Mouse (Mus musculus) kidney, postnatal 0 days (tissue): ENCODE results near the gene Pithd1. TPM values are rescaled to one million over a fixed set of nuclear protein-coding genes. Genes with fewer than 3 reads are reported as not detected.

ENCODE experiments used
- ATAC-seq: fragments of 200-750 bp; cut with Nextera tagmentation; replicated peaks from 2 replicates; pipeline ENCODE4 v1.8.0; 2017; ENCODE audit warnings: low read depth, moderate number of reproducible peaks, moderate TSS enrichment, moderate library complexity; ENCODE audit not compliant: low FRiP score
- DNase-seq: peaks from one replicate; pipeline ENCODE4 v3.0.0-alpha.2; 2016; ENCODE audit warnings: low spot score
- H3K27ac ChIP-seq: fragments of 300-500 bp; sonication (generic); 2 replicates; pipeline ENCODE4 v1.5.1; 2014; ENCODE audit warnings: mild to moderate bottlenecking
- H3K27me3 ChIP-seq: fragments of 300-500 bp; sonication (generic); 2 replicates; pipeline ENCODE4 v1.6.1; 2014; ENCODE audit warnings: low read length, mixed read lengths; ENCODE audit not compliant: insufficient read depth
- H3K36me3 ChIP-seq: fragments of 300-500 bp; sonication (generic); 2 replicates; pipeline ENCODE4 v1.6.1; 2014; ENCODE audit warnings: low read length, mixed read lengths; ENCODE audit not compliant: insufficient read depth
- H3K4me1 ChIP-seq: fragments of 300-500 bp; sonication (generic); replicated peaks from 2 replicates; pipeline ENCODE4 v1.6.1; 2014; ENCODE audit warnings: antibody characterized with exemption, low read length, mixed read lengths; ENCODE audit not compliant: insufficient read depth
- H3K4me2 ChIP-seq: fragments of 300-500 bp; sonication (generic); 2 replicates; pipeline ENCODE4 v1.6.1; 2014; ENCODE audit warnings: mild to moderate bottlenecking, low read length, moderate library complexity, mixed read lengths
- H3K4me3 ChIP-seq: fragments of 300-500 bp; sonication (generic); replicated peaks from 2 replicates; pipeline ENCODE4 v1.5.1; 2014; ENCODE audit warnings: low read depth, low read length
- H3K9ac ChIP-seq: fragments of 300-500 bp; sonication (generic); 2 replicates; pipeline ENCODE4 v1.6.1; 2014; ENCODE audit warnings: low read depth, low read length
- H3K9me3 ChIP-seq: fragments of 300-500 bp; sonication (generic); replicated peaks from 2 replicates; pipeline ENCODE4 v1.6.1; 2016; ENCODE audit warnings: low read length, inconsistent platforms, mixed read lengths
- CTCF ChIP-seq: IDR thresholded peaks from 2 replicates; pipeline ENCODE4 v1.5.1; 2016; ENCODE audit warnings: antibody characterized with exemption, low read depth, mild to moderate bottlenecking, moderate library complexity
- WGBS: fragments of 180-500 bp; shearing (Covaris S2); extraction: QIAGEN DNeasy Blood & Tissue Kit; methylation state at CpG from one replicate; pipeline ENCODE4 v1.1.7; 2014; 5-methylcytosine and 5-hydroxymethylcytosine counted together
- polyA plus RNA-seq: library from polyadenylated mRNA; unstranded; fragments of >200 nt; fragmentation: Nextera tagmentation; extraction: Ambion mirVana; gene quantifications from 2 replicates; pipeline ENCODE4 v1.2.1, GENCODE M21; 2015

The Pithd1 gene
- polyA plus RNA-seq, 1 experiment from 2014 or later = 49.0 TPM

GRCm38 (mm10) chr4:135953179-135953578 is 33.9 kb downstream of the Pithd1 start:
- Histone ChIP-seq H3K9ac (no peak overlapping the region), H3K9me3 (no peaks in the 10 kb centered on the region), H3K27me3 (no peaks in the 10 kb centered on the region), H3K27ac (no peak overlapping the region), H3K4me2 (no peak overlapping the region), H3K4me1 (0 out of 2 replicates have a peak, but pooled peaks cover 2% of the 10 kb centered on the region), H3K4me3 (no peak overlapping the region), H3K36me3 (peaks cover 20% of the 10 kb centered on the region)
- DNase-seq = no peak
- 89% methylated on average over 3 of the region's 3 CpGs for WGBS
- no peak for TF ChIP-seq CTCF
- ATAC-seq = no peak

GRCm38 (mm10) chr4:135951505-135951904 is 35.6 kb downstream of the Pithd1 start:
- 96% methylated on average over 3 of the region's 3 CpGs for WGBS
- peak; percentile 54 for TF ChIP-seq CTCF

GRCm38 (mm10) chr4:135950365-135950764 is 36.7 kb downstream of the Pithd1 start:
- TF ChIP-seq CTCF = no peak
- no peak overlapping the region for H3K9ac ChIP-seq
- peaks cover 12% of the 10 kb centered on the region; the same call in 1 of the 2 replicates for H3K4me1 ChIP-seq
- no peak overlapping the region for H3K4me2 ChIP-seq
- no peak overlapping the region for H3K4me3 ChIP-seq
- DNase-seq = no peak
- WGBS = 67% methylated on average over 6 of the region's 6 CpGs
- no peaks in the 10 kb centered on the region for H3K27me3 ChIP-seq
- ATAC-seq = no peak
- H3K27ac ChIP-seq = 0 out of 2 replicates have a peak overlapping the region, but pooled peaks have one; percentile 31
- peaks cover 6% of the 10 kb centered on the region for H3K36me3 ChIP-seq
- no peaks in the 10 kb centered on the region for H3K9me3 ChIP-seq

More at GRCm38 (mm10) chr4:135951505-135951904, 35.6 kb downstream of the Pithd1 start:
- no peaks in the 10 kb centered on the region for H3K27me3 ChIP-seq
- ATAC-seq = no peak
- H3K27ac ChIP-seq = no peak overlapping the region
- H3K9me3 ChIP-seq = no peaks in the 10 kb centered on the region
- no peak overlapping the region for H3K9ac ChIP-seq
- H3K36me3 ChIP-seq = peaks cover 13% of the 10 kb centered on the region
- DNase-seq = no peak
- H3K4me1 ChIP-seq = 0 out of 2 replicates have a peak, but pooled peaks cover 7% of the 10 kb centered on the region
- no peak overlapping the region for H3K4me3 ChIP-seq
- no peak overlapping the region for H3K4me2 ChIP-seq

- no peak; the same call in 1 of the 2 replicates for ATAC-seq
These were observed 37.2 kb downstream of the Pithd1 start for GRCm38 (mm10) chr4:135949911-135950310.

GRCm38 (mm10) chr4:135949475-135949874 is 37.6 kb downstream of the Pithd1 start:
- no peaks in the 10 kb centered on the region for H3K9me3 ChIP-seq
- H3K27ac ChIP-seq = peak overlapping the region; percentile 31; the same call in 1 of the 2 replicates
- no peak overlapping the region for H3K9ac ChIP-seq
- WGBS = 78% methylated on average over 10 of the region's 10 CpGs
- no peak for TF ChIP-seq CTCF
- DNase-seq (no peak), ATAC-seq (no peak)
- H3K27me3 ChIP-seq = no peaks in the 10 kb centered on the region
- peaks cover 6% of the 10 kb centered on the region; the same call in 1 of the 2 replicates for H3K36me3 ChIP-seq
- H3K4me3 ChIP-seq = no peak overlapping the region
- peaks cover 12% of the 10 kb centered on the region; the same call in 1 of the 2 replicates for H3K4me1 ChIP-seq
- no peak overlapping the region for H3K4me2 ChIP-seq

More at GRCm38 (mm10) chr4:135949911-135950310, 37.2 kb downstream of the Pithd1 start:
- Histone ChIP-seq H3K9me3 (no peaks in the 10 kb centered on the region), H3K36me3 (peaks cover 6% of the 10 kb centered on the region; the same call in 1 of the 2 replicates), H3K4me1 (peaks cover 12% of the 10 kb centered on the region; the same call in 1 of the 2 replicates), H3K4me3 (no peak overlapping the region), H3K4me2 (no peak overlapping the region), H3K27me3 (no peaks in the 10 kb centered on the region), H3K27ac (peak overlapping the region; percentile 31; the same call in 1 of the 2 replicates), H3K9ac (no peak overlapping the region)
- no peak for TF ChIP-seq CTCF
- peak; percentile 45 for DNase-seq
- 18% methylated on average over 6 of the region's 6 CpGs for WGBS

GRCm38 (mm10) chr4:135948142-135948541 is 38.9 kb downstream of the Pithd1 start:
- TF ChIP-seq CTCF = no peak
- Histone ChIP-seq H3K27me3 (no peaks in the 10 kb centered on the region), H3K4me2 (no peak overlapping the region), H3K27ac (no peak overlapping the region), H3K36me3 (0 out of 2 replicates have a peak, but pooled peaks cover 3% of the 10 kb centered on the region), H3K9ac (no peak overlapping the region), H3K4me1 (peaks cover 12% of the 10 kb centered on the region; the same call in 1 of the 2 replicates), H3K9me3 (no peaks in the 10 kb centered on the region), H3K4me3 (no peak overlapping the region)
- 87% methylated on average over 8 of the region's 8 CpGs for WGBS
- ATAC-seq (no peak), DNase-seq (no peak)
